Mouse (Mus musculus): Measurements from ENCODE around the gene Rgs9bp.
"Not testable (repeated sequence)": the region's sequence is repeated elsewhere in the genome, so short reads cannot be mapped to it uniquely, and the experiment has no call there.

Gene Rgs9bp

DNA sequence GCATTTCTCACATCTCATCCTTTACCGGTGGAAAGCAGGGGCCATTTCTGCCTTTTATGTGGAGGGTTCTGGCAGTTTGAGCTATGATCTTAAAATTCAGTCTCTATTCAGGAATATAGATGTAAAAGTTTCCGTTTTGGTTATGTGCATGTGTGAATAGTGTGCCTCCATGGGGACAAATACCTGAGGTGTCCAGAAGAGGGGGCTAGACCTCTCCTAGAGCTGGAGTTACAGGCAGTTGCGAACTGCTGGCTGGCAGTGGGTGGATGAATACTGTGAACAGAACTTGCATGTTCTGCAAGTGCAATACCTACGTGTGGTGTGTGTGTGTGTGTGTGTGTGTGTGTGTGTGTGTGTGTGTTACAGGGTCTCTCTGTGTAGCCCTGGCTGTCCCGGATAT is 2.7 kb downstream of the Rgs9bp start:
- no peak for DNase-seq

DNA sequence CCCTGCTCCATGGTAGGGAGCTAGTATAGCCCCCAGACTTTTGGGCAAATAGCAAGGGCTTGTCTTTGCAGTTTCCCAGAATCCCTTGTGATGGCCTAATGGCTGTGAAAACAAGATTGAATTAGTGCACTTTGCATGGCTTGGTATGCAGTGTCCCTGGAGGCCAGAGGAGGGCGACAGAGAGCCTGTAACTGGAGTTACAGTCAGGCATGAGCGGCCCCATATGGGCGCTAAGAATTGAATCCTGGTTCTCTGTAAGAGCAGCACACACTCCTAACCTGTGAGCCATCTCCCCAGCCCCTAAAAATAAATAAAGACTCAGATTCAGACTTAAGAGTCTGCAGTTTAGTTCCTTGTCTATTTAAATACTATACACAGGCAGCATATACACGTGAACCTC is 5.5 kb downstream of the Rgs9bp start:
- peak; percentile 58 for DNase-seq

DNA sequence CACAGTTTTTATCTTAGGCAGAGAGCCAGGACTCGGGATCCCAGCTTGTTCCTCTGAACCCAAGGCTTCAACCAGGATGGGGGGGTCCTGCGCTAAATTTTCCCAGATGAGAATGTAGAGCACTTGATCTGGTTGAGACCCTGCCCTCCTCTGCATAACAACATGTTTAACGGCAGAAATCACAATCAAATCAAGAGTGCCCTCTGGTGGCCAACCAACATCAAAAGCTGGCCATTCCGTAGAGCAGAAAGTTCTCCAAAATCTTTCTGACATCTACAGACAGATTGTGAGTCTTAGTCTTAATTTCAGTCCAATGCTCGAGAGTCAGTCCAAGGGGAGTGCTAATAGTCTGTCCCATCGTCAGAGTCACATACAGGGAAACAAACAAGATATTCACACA is 14.5 kb downstream of the Rgs9bp start:
- DNase-seq: not testable (repeated sequence)

DNA sequence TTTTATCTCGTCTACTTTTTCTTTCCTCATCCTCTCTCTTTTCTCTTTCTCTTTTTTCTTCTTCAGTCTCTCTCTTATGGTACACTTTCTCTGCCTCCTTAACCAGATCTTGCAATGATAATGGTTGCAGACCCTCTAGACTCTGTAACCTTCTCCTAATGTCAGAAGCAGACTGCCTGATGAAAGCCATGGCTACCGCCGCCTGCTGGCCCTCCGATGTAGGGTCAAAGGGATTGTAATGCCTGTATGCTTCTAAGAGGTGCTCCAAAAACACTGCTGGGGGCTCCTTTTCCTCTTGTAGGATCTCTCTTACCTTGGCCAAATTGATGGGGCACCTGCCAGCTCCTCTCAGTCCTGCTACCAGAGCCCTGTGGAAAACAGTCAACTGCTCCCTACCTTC is 15.7 kb downstream of the Rgs9bp start:
- DNase-seq: not testable (repeated sequence)

DNA sequence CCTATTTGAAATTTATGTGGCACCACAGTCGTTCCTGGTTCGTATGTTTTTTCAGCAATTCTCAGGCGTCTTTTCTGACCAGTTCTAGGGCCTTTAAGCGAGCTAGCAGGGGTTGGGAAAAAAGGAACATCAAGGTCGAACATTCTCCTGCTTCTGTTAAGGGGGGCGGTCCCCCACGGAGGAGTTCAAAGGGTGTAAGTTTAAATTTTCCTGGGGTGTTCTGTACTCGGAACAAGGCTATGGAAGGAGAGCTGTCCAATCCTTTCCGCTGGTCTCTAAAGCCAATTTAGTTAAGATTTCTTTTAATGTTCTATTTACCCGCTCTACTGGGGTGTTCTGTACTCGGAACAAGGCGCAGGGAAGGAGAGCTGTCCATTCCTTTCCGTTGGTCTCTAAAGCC is 19.4 kb downstream of the Rgs9bp start:
- not testable (repeated sequence) for DNase-seq

DNA sequence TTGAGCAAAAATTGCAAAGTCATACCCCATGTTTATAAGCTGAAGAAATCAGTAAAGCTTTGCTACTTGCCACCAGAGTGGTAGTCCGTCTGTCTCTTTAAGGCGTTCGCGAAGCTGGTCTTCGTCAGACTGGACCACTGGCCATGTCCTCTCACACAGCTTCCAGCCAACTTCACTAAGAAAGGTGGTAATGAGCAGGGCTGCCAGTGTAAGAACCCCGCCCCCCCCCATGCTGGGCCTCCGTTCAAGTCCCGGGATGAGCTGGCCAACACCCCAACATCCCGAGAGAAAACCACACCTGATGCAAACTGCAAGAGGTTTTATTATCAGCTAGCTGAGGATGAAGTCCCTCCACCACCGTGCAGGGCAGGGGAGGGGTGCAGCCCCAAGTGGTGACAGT is 20.5 kb downstream of the Rgs9bp start:
- not testable (repeated sequence) for DNase-seq

DNA sequence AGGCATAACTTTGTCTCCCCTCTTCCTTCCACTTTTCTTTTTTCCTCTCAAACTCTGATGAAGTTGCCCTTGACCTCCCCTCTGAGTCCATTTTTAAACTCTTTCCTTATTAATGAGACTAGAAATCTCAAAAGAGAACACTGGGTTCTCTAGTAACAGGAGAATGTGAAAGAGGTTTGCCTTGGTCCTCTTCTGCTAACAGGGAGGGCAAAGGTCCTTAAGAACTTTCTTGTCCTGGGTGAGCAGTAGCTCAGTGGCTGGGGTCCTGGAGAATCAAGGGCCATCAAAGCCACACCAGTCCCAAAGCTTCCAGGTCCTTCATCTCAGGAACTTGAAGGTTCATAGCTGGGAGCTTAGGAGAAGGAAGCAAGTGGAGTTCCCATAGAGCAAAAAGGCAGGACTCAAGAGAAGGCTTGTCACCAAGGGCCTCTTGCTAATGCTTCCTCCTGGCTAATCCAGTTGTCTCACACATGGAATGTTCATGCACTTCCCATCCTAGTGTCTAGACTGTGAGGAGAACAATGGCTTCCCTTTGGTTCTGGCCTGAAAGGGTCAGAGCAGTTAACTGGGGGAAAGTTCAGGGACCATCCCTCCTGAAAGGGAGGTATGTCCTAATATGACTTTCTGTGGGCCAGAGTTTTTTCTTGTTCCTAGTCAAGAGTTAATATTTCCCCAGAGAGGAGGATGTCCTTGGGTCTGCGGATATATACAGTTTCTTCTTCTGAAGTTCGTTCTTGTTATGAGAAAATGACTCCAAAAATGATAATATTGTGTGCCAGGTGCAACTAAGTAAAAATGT is 21.1 kb downstream of the Rgs9bp start:
- no peak for DNase-seq

DNA sequence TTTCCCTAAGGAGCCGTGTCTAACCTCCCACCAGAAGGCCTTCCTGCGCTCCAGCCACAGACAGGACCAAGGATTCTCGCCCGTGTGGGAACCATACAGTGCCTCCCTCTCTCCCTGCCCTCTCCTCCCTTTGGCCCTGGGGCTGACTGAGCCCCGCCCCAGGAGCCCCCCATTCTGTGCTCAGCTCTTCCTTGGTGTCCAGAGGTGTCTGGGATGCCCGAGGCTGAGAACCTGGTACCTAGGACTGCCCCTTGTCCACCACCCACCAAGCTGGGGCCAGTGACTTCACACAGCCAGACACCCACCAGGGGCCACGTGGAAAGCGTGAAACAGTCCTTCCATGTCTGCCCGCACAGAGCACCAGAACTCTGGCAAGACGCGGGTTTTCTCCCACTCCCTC is 22.3 kb downstream of the Rgs9bp start:
- DNase-seq: no peak

DNA sequence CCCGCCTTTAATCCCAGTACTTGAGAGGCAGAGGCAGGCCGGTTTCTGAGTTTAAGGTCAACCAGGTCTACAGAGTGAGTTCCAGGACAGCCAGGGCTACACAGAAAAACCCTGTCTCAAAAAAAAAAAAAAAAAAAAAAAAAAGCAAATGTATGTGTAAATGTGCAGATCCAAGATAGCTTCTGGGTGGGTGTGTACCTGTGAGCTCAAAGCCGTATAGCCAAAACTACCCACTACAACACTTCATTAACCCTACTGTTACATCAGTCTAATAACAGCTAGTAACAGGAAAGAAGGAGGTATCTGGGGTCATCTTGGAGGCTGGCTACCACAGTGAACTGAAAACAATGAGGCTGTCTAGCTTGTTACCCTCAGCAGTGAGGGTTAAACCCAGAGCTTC is 25.5 kb downstream of the Rgs9bp start:
- no peak for DNase-seq

DNA sequence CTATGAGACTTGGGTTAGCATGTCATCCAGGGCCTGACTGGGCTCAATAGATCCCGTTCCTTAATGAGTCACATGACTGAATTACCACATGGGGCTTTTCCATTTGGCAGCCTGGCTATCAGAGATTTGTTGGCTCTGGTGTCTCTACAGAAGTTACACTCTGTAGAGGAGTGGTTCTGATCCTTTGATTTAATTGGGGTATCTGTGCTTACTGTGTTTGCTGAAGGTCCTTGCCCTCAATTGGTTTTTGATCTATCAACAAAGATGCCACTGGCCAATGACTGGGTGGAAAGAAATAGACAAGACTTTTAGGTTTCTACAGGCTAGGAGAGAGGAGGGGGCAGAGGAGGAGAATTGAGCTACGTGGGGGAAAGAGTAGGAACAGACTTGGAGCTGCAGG is 26.7 kb downstream of the Rgs9bp start:
- no peak for DNase-seq

DNA sequence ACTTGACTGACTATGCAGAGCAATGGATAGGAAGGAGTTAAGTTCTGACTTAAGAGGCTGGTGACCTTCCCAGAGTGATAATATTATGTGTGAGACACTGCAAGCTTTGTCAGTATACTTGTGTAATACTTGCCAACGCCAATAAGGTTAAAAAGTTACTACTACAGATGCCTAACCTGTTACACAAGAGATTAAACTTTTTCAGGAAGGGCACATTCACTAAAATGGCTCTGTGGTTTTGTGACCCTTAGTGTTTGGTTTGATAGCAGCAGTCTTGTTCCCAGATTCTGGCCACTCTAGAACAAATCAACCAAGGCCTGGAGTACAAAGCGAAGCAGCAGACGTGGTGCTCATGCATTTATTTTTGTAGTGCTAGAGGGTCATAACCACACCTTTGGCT is 27.8 kb downstream of the Rgs9bp start:
- peak; percentile 22 for DNase-seq

DNA sequence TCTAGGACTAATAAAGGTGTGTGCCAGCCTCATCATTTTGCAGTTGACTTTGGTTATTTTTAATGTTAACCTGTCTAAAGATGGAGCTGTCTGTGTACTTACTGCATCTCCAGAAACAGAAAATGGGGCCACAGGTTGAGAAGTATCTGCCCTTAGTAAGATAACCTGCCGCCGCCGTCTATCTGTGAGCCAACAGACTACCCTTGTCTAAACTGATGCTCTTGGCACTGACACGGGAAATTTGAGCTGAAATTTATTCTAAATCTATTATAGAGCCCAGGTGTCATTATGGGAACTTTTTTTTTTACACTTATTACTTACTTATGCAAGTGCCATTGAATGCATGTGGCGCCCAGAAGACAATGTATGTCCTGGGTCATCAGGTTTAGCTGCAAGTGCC is 28.5 kb downstream of the Rgs9bp start:
- no peak for DNase-seq

DNA sequence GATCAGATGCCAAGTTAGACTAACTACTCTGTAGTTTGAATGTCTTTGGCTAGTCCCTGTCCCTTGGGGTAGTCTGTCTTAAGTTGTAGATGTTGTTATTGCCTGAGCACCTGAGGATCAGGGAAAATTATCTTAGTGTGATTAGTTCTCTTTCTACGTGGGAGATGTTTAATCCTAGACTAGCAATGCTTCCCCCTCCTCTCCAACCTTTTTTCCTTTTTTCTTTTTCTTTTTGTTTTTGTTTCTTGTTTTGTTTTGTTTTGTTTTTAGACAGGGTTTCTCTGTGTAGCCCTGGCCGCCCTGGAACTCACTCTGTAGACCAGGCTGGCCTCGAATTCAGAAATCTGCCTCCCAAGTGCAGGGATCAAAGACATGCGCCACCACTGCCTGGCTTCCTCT is 29.2 kb downstream of the Rgs9bp start, which contains the start of gene Nudt19:
Gene Nudt19, minus strand, starts transcription at position 100 of the 399 bp plus-strand sequence.
- no peak for DNase-seq

DNA sequence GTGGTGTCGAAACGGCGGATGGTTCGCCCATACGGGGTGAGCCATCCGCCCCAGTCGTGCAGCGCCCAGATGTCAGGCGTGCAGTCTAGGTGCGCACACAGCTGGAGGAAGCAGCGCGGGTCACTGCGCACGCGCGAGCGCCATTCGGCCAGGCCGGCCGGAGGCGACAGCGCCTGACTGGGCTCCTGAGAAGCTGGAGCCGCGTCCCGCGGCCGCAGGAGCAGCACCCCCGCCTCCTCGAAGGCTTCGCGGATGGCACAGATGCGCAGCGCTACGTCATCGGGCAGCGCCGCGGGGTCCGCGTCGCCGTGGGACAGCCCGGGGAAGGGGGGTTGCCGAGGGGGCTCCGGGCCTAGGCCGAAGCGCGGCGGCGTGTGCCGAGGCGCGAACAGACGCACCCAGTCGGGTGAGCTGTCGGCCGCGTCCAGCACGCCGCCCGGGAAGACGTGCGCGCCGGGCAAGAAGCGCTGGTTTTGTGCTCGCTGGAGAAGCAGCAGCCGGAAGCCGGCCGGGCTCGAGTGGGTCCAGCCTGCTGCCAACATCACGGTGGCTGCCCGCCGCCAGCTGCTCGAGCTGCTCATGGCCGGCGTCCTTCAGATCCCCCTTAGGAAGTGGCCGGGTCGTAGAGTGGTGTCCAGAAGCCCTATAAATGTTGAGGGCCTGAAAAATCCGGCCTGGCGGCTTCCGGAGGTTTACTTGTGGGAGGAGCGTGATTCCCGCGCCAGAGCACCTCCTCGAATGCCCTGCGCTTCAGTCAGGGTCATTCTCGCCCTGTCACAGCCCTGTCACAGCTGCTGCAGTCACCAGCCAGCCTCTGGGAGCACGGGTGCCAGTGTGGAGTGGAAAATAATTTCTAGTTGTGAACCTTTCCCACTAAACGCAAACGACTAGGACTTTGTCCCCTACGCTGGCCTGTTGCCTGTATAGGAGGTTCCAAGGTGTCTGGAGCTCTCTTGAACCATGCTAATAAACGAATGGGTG is 29.9 kb downstream of the Rgs9bp start:
- peak; percentile 87 for DNase-seq

DNA sequence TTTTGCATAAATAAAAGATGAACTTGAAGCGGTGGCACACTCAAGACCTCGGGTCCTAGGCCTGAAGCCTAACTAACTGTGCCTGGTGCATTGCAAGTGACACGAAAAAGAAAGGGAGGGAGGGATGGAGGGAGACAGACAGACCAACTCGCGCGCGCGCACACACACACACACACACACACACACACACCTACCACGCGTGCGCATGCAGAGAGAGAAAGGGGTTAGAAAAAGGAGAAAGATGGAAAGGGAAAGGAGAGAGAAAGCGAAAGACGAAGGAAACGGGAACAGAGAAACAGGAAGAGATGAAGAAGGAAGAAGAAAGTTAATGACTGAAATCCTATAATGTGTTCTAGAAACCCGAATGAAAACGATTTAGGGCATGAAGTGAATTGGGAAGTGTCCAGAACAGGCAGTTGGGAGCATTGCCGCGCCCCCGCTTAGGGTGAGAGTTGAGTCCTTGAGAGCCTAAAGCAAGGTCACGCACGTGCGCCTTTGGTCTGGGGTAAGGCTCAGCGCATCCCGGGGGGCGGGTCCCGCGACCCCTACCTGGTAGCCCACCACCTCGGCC is 30.7 kb downstream of the Rgs9bp start:
- DNase-seq: peak; percentile 16

DNA sequence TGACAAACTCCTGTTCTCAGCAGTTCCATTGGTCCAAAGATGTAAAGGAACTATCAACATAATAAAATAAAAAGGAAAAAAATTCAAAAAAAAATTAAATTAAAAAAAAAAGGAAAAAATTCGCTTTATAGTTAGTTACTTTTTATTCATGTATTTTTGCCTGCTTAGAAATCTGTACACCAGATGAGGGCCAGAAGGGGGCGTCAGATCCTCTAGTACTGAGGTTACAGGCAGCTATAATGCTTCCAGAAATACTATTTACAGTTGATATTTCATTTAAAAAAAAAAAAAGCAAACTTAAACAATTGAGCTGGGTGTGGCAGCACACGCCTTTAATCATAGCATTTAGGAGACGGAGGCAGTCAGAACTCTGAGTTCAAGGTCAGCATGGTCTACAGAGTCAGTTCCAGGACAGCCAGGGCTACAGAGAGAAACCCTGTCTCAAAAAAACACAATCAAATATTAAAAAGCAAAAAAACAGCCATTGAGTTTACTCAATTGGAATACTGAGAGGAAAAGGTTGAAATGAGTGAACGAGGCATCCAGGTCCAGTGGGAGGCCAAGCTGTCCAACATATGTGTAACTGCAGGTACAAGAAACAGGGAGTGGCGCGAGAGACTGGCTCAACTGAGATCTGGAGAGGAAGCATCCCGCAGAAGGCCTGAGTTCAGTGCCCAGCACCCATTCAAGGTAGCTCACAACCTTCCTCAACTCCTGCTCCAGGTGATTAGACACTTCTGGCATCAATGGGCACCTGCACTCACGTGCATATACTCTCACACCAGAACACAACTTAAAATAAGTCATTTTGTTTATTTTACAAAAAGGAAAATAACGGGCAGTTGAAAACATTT is 31.4 kb downstream of the Rgs9bp start:
- peak; percentile 74 for DNase-seq

DNA sequence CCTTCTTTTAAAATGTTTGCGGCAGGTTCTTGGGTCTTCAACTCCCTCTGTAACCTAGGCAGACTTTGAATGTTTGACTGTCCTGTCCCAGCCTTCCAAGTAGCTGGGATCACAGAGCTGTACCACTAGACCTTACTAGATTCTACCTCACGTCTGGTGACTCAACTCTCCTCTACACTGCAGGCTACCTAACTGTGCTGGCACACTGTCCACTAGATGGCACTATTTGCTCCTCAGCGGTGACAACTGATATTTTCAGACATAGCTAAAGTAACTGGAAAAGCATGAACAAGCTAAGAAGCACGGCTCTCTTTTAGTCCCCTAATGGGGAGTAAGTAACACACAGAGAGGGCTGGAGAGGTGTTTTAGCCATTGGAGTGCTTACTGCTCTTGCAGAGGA is 39.5 kb downstream of the Rgs9bp start:
- DNase-seq: peak; percentile 80

DNA sequence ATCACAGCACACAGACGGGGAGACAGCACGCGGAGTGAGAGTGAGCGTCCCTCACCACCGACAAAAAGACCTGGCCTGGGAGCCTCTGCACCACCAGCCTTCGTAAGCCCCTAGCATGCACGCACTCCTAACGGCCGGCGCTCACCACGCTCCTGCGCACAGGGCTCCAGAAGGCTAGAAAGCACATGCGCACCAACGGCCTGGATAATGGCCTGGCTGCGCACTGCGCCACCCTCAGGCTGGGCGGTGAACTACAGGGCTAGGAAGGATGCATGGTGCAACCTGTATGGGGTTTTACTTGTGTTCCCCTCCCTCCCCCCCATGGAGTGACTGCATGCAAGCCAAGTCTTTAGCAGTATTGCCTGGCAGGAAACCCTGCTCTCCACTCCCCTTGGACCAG is 47.8 kb downstream of the Rgs9bp start, which contains the start of gene Tdrd12:
Gene Tdrd12, minus strand, starts transcription at position 184 of the 400 bp plus-strand sequence.
- no peak for DNase-seq

DNA sequence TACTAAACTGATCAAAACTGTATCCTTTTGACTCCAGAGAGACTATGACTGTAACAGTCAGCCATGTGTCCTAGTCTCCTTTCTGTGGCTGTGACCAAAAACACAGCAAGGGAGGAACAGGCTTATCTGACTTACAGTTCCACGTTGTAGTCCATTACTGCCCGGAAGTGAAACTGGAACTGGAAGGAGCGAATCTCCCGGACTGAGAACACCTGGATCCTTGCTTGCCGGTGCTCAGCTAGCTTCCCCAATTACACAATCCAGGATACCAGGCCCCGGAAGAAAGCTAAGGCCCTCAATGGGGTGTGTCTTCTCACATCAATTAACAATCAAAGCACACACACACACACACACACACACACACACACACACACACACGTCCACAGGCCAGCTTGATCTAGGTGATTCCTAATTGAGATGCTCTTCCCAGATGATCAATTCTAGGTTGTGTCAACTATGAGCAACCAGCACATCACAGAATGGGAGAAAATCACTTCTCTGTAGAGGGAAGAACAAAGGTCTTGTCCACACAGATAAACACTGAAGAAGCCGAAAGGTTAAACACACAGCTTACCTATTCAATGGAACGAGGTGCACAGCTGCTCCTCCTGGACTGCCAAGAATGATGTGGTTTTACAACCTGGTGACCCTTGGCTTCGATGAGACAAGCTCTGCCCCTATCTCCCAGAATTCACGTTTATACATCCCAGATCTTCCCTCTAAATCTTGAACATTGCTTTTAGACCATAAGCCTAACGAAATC is 49.5 kb downstream of the Rgs9bp start:
- no peak for DNase-seq

DNA sequence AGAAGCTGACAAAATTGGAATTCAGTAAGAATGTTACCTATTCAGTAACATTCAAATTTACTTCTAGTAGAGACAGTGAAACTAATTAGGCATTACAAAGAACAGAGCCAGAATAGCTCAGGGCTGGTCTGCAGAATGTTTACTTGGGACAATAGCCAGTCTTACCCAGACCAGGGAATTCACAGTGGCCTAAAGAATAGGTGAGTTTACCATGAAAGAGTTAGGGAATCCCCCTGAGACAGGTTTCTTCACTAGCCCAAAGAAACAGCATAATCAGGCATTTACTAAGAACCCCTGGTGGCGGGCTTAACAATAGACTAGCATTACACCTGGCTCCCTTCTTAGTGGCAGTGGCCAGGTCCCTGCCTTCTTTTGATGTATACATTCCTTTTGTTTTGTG is 54.8 kb downstream of the Rgs9bp start:
- not testable (repeated sequence) for DNase-seq

DNA sequence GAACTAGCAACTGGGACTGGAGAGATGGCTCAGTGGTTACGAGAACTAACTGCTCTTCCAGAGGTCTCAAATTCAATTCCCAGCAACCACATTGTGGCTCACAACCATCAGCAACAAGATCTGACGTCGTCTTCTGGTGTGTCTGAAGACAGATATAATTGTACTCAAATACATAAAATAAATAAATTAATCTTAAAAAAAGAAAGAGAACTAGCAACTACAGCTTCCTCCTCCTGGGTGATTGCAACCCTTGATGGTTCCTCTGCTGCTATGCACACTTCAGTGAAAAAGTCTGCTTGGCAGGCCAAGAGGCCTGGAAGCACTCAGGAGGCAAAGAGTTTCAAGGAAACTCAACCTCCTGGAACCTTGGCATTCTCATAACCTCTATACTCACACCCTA is 55.4 kb downstream of the Rgs9bp start:
- DNase-seq: no peak

All from lung, postnatal 36 days (tissue).